Mouse (Mus musculus) lung, adult 10 weeks (tissue): ENCODE results near the gene 2900026A02Rik. TPM values are rescaled to one million over a fixed set of nuclear protein-coding genes. Genes with fewer than 3 reads are reported as not detected.

Experiments used
- polyA plus RNA-seq: library from polyadenylated mRNA; stranded (reverse); fragments of 350-450 nt; fragmentation: Illumina TruSeq; extraction: RNeasy Lipid Tissue Mini Kit (QIAGEN cat#74804); gene quantifications from one replicate; pipeline ENCODE4 v1.2.3, GENCODE M21; 2014; ENCODE audit warnings: low read depth, low replicate concordance; ENCODE audit not compliant: insufficient read depth

2900026A02Rik gene
- polyA plus RNA-seq, result 9.5 TPM

GRCm38 (mm10) chr5:113221147-113221865 is at the start of gene 2900026A02Rik:
TSS of gene 2900026A02Rik (minus strand) at chr5:113221236.

GRCm38 (mm10) chr5:113226632-113227102 is 5.6 kb upstream of the 2900026A02Rik start, which contains the start of gene Tmem211:
TSS of gene Tmem211 (plus strand) at chr5:113226909.

GRCm38 (mm10) chr5:113081439-113081838 is 139.6 kb downstream of the 2900026A02Rik start, which contains the start of gene Crybb3:
TSS of gene Crybb3 (minus strand) at chr5:113081584.

GRCm38 (mm10) chr5:113070017-113070416 is 151.0 kb downstream of the 2900026A02Rik start, which contains the start of gene Crybb2:
TSS of gene Crybb2 (minus strand) at chr5:113070117.

Other genes starting within 250 kb of the 2900026A02Rik start
- gene Grk3, start 205.4 kb downstream of the 2900026A02Rik start, polyA plus RNA-seq, result 8.8 TPM
- gene Crybb2, start 151.1 kb downstream of the 2900026A02Rik start, polyA plus RNA-seq, result not detected
- 2.5 TPM for gene Crybb3, start 139.7 kb downstream of the 2900026A02Rik start, polyA plus RNA-seq
- not detected for gene Tmem211, start 5.7 kb upstream of the 2900026A02Rik start, polyA plus RNA-seq
- 1.6 TPM for gene Sgsm1, start 89.5 kb upstream of the 2900026A02Rik start, polyA plus RNA-seq
- not detected for gene Aym1, start 136.1 kb upstream of the 2900026A02Rik start, polyA plus RNA-seq